Comparison of ENCODE assay signal across 8 mouse cellular contexts in genomic region chr9:108832390-108833108, GRCm38 (mm10). TPM values are rescaled to one million over a fixed set of nuclear protein-coding genes. Genes with fewer than 3 reads are reported as not detected.
A peak's percentile ranks its signal among the peaks of the same experiment; 100 is the strongest.
DNase-seq lines count a peak whose midpoint lies in the region; ATAC-seq and TF ChIP-seq lines count a peak whose summit lies in the region.

No protein-coding gene starts in this region.

- peaks cover 71% of the 10 kb centered on the region for H3K36me3 ChIP-seq in forebrain, embryonic 12.5 days (replicated peaks)
- H3K36me3 ChIP-seq in heart, postnatal 0 days (replicated peaks; ENCODE audit: control insufficient read depth, insufficient read depth, low read length): no peaks in the 10 kb centered on the region
- H3K36me3 ChIP-seq in liver, embryonic 16.5 days (ENCODE audit: control insufficient read depth, insufficient read depth): no peaks in the 10 kb centered on the region
- H3K36me3 ChIP-seq in neural tube, embryonic 11.5 days (ENCODE audit: control insufficient read depth, insufficient read depth, low read length): peaks cover 2% of the 10 kb centered on the region; the same call in 1 of the 2 replicates
- no peaks in the 10 kb centered on the region for H3K36me3 ChIP-seq in stomach, embryonic 15.5 days

- ATAC-seq in CD4-positive, CD25-positive, alpha-beta regulatory T cell, adult 4 months: peak; percentile 93
- ATAC-seq in forebrain, embryonic 12.5 days (ENCODE audit: low FRiP score): peak; percentile 95
- ATAC-seq in heart, postnatal 0 days (ENCODE audit: insufficient read depth, low read depth): peak; percentile 95
- ATAC-seq in liver, embryonic 16.5 days (ENCODE audit: low read depth): peak; percentile 99
- ATAC-seq in neural tube, embryonic 11.5 days (ENCODE audit: insufficient read depth, low FRiP score, low TSS enrichment): peak; percentile 93
- ATAC-seq in stomach, embryonic 15.5 days (ENCODE audit: insufficient read depth, low FRiP score, low read depth): peak; percentile 99

- TF ChIP-seq EP300 in heart, postnatal 0 days (IDR thresholded peaks at IDR 0.05; ENCODE audit: low read depth): no peak

- no peak overlapping the region for H3K27ac ChIP-seq in forebrain, embryonic 12.5 days
- no peak overlapping the region for H3K27ac ChIP-seq in heart, postnatal 0 days (ENCODE audit: low read depth)
- H3K27ac ChIP-seq in liver, embryonic 16.5 days (ENCODE audit: low read length): no peak overlapping the region
- H3K27ac ChIP-seq in neural tube, embryonic 11.5 days (ENCODE audit: low read depth, low read length): 0 out of 2 replicates have a peak overlapping the region, but pooled peaks have one; percentile 34
- H3K27ac ChIP-seq in stomach, embryonic 15.5 days: no peak overlapping the region

- H3K4me1 ChIP-seq in forebrain, embryonic 12.5 days: peaks cover 34% of the 10 kb centered on the region
- peaks cover 15% of the 10 kb centered on the region for H3K4me1 ChIP-seq in heart, postnatal 0 days (ENCODE audit: control insufficient read depth, insufficient read depth)
- peaks cover 19% of the 10 kb centered on the region for H3K4me1 ChIP-seq in liver, embryonic 16.5 days (ENCODE audit: control insufficient read depth, low read depth, low read length)
- H3K4me1 ChIP-seq in neural tube, embryonic 11.5 days (ENCODE audit: control insufficient read depth, insufficient read depth, low read length): peaks cover 11% of the 10 kb centered on the region
- peaks cover 12% of the 10 kb centered on the region for H3K4me1 ChIP-seq in stomach, embryonic 15.5 days

- peaks cover 60% of the 10 kb centered on the region for H3K27me3 ChIP-seq in forebrain, embryonic 12.5 days
- H3K27me3 ChIP-seq in heart, postnatal 0 days (ENCODE audit: control insufficient read depth, insufficient read depth, low read length): peaks cover 61% of the 10 kb centered on the region
- H3K27me3 ChIP-seq in liver, embryonic 16.5 days (ENCODE audit: control insufficient read depth, insufficient read depth, low read depth, low read length): peaks cover 70% of the 10 kb centered on the region
- peaks cover 36% of the 10 kb centered on the region for H3K27me3 ChIP-seq in neural tube, embryonic 11.5 days (ENCODE audit: control insufficient read depth, insufficient read depth, low read length)
- peaks cover 63% of the 10 kb centered on the region for H3K27me3 ChIP-seq in stomach, embryonic 15.5 days (replicated peaks)

- DNase-seq in c-Kit-positive CD71-positive TER-119-positive erythroid progenitor cells, embryonic 14.5 days (ENCODE audit: low spot score): peak; percentile 84
- peak; percentile 90 for DNase-seq in heart, postnatal 0 days (ENCODE audit: low spot score)
- DNase-seq in kidney, postnatal 36 days: peak; percentile 94 to 97
- DNase-seq in neural tube, embryonic 11.5 days (ENCODE audit: low spot score): peak; percentile 92

- peak overlapping the region; percentile 45 for H3K4me3 ChIP-seq in forebrain, embryonic 12.5 days (replicated peaks)
- peak overlapping the region; percentile 39 for H3K4me3 ChIP-seq in heart, postnatal 0 days (ENCODE audit: low read depth, low read length)
- H3K4me3 ChIP-seq in liver, embryonic 16.5 days (ENCODE audit: low read depth, low read length): peak overlapping the region; percentile 61
- H3K4me3 ChIP-seq in neural tube, embryonic 11.5 days (ENCODE audit: low read depth, low read length): peak overlapping the region; percentile 39
- H3K4me3 ChIP-seq in stomach, embryonic 15.5 days (replicated peaks): peak overlapping the region; percentile 48

- peak overlapping the region; percentile 39 for H3K9ac ChIP-seq in forebrain, embryonic 12.5 days
- H3K9ac ChIP-seq in heart, postnatal 0 days (replicated peaks; ENCODE audit: low read depth, low read length): no peak overlapping the region
- H3K9ac ChIP-seq in liver, embryonic 16.5 days (ENCODE audit: low read depth, low read length): no peak overlapping the region; the same call in 1 of the 2 replicates
- H3K9ac ChIP-seq in neural tube, embryonic 11.5 days (ENCODE audit: low read length): no peak overlapping the region
- H3K9ac ChIP-seq in stomach, embryonic 15.5 days: no peak overlapping the region

- TF ChIP-seq CTCF in heart, postnatal 0 days (IDR thresholded peaks at IDR 0.05; ENCODE audit: low read depth): no peak

- no peaks in the 10 kb centered on the region for H3K9me3 ChIP-seq in forebrain, embryonic 12.5 days
- no peaks in the 10 kb centered on the region for H3K9me3 ChIP-seq in heart, postnatal 0 days (replicated peaks; ENCODE audit: control insufficient read depth, low read length)
- H3K9me3 ChIP-seq in liver, embryonic 16.5 days (replicated peaks; ENCODE audit: control insufficient read depth, low read length): no peaks in the 10 kb centered on the region
- no peaks in the 10 kb centered on the region for H3K9me3 ChIP-seq in neural tube, embryonic 11.5 days (ENCODE audit: control insufficient read depth, low read length)
- H3K9me3 ChIP-seq in stomach, embryonic 15.5 days: no peaks in the 10 kb centered on the region

- H3K4me2 ChIP-seq in forebrain, embryonic 12.5 days: peak overlapping the region; percentile 80
- H3K4me2 ChIP-seq in heart, postnatal 0 days (ENCODE audit: low read depth, low read length): peak overlapping the region; percentile 65
- peak overlapping the region; percentile 95 for H3K4me2 ChIP-seq in liver, embryonic 16.5 days (ENCODE audit: low read depth, low read length)
- peak overlapping the region; percentile 78 for H3K4me2 ChIP-seq in neural tube, embryonic 11.5 days (ENCODE audit: low read depth)
- peak overlapping the region; percentile 95 for H3K4me2 ChIP-seq in stomach, embryonic 15.5 days

- 4% methylated on average over 46 of the region's 46 CpGs for WGBS in forebrain, embryonic 12.5 days
- WGBS in heart, postnatal 0 days: 6% methylated on average over 46 of the region's 46 CpGs
- WGBS in liver, embryonic 16.5 days (ENCODE audit: insufficient replicate concordance): 5% methylated on average over 46 of the region's 46 CpGs
- WGBS in neural tube, embryonic 11.5 days: 7% methylated on average over 46 of the region's 46 CpGs
- 4% methylated on average over 46 of the region's 46 CpGs for whole genome bisulfite sequencing in stomach, embryonic 15.5 days

RNA-seq across cellular contexts. Expression of gene Celsr3, which starts 6.4 kb away (rescaled TPM):
- under 1 TPM in 1 of 2 experiments, not detected in 1; 0.05 TPM for polyA plus RNA-seq in CD4-positive, CD25-positive, alpha-beta regulatory T cell, adult 4 months (2017; shearing (Covaris generic))
- 13.0 and 14.2 TPM in 2 replicates for polyA plus RNA-seq in forebrain, embryonic 12.5 days (2016; fragmentation: Nextera tagmentation; extraction: Ambion mirVana)
- 0.08 TPM in 1 of 2 replicates, not detected in the other for total RNA-seq in heart, postnatal 0 days (2014; rRNA removed; ENCODE audit: low replicate concordance)
- polyA plus RNA-seq in heart, postnatal 0 days (2015; fragmentation: Nextera tagmentation; extraction: Ambion mirVana): 0.14 TPM in 2 replicates
- polyA plus RNA-seq in liver, embryonic 16.5 days (2015; fragmentation: Nextera tagmentation; extraction: Ambion mirVana): 0.16 and 0.22 TPM in 2 replicates
- 6.7 and 8.9 TPM in 2 replicates for polyA plus RNA-seq in neural tube, embryonic 11.5 days (2014; fragmentation: Nextera tagmentation; extraction: Ambion mirVana)
- polyA plus RNA-seq in stomach, embryonic 15.5 days (2015; fragmentation: Nextera tagmentation; extraction: Ambion mirVana): 0.94 and 1.2 TPM in 2 replicates

RNA-seq across cellular contexts. Expression of gene Slc26a6, which starts 20.5 kb away (rescaled TPM):
- 10 to 100 TPM in 1 of 2 experiments, 1 to 10 TPM in 1; 8.2 to 24.2 TPM for polyA plus RNA-seq in CD4-positive, CD25-positive, alpha-beta regulatory T cell, adult 4 months (2017; shearing (Covaris generic))
- 12.4 and 13.1 TPM in 2 replicates for polyA plus RNA-seq in forebrain, embryonic 12.5 days (2016; fragmentation: Nextera tagmentation; extraction: Ambion mirVana)
- total RNA-seq in heart, postnatal 0 days (2014; rRNA removed; ENCODE audit: low replicate concordance): 3.6 and 5.7 TPM in 2 replicates
- 8.8 and 9.3 TPM in 2 replicates for polyA plus RNA-seq in heart, postnatal 0 days (2015; fragmentation: Nextera tagmentation; extraction: Ambion mirVana)
- polyA plus RNA-seq in liver, embryonic 16.5 days (2015; fragmentation: Nextera tagmentation; extraction: Ambion mirVana): 4.8 and 4.9 TPM in 2 replicates
- 8.8 and 13.2 TPM in 2 replicates for polyA plus RNA-seq in neural tube, embryonic 11.5 days (2014; fragmentation: Nextera tagmentation; extraction: Ambion mirVana)
- polyA plus RNA-seq in stomach, embryonic 15.5 days (2015; fragmentation: Nextera tagmentation; extraction: Ambion mirVana): 12.8 and 18.5 TPM in 2 replicates

RNA-seq across cellular contexts. Expression of gene Nckipsd, which starts 24.4 kb away (rescaled TPM):
- polyA plus RNA-seq in CD4-positive, CD25-positive, alpha-beta regulatory T cell, adult 4 months (2017; shearing (Covaris generic)): 1 to 10 TPM; 7.5 to 7.8 TPM
- 14.3 and 17.3 TPM in 2 replicates for polyA plus RNA-seq in forebrain, embryonic 12.5 days (2016; fragmentation: Nextera tagmentation; extraction: Ambion mirVana)
- total RNA-seq in heart, postnatal 0 days (2014; rRNA removed; ENCODE audit: low replicate concordance): 12.0 and 13.7 TPM in 2 replicates
- 8.8 and 10.0 TPM in 2 replicates for polyA plus RNA-seq in heart, postnatal 0 days (2015; fragmentation: Nextera tagmentation; extraction: Ambion mirVana)
- 3.5 and 3.6 TPM in 2 replicates for polyA plus RNA-seq in liver, embryonic 16.5 days (2015; fragmentation: Nextera tagmentation; extraction: Ambion mirVana)
- 14.5 and 15.5 TPM in 2 replicates for polyA plus RNA-seq in neural tube, embryonic 11.5 days (2014; fragmentation: Nextera tagmentation; extraction: Ambion mirVana)
- polyA plus RNA-seq in stomach, embryonic 15.5 days (2015; fragmentation: Nextera tagmentation; extraction: Ambion mirVana): 10.5 and 13.0 TPM in 2 replicates

RNA-seq across cellular contexts. Expression of gene Ip6k2, which starts 49.0 kb away (rescaled TPM):
- polyA plus RNA-seq in CD4-positive, CD25-positive, alpha-beta regulatory T cell, adult 4 months (2017; shearing (Covaris generic)): 10 to 100 TPM; 20.1 to 27.6 TPM
- polyA plus RNA-seq in forebrain, embryonic 12.5 days (2016; fragmentation: Nextera tagmentation; extraction: Ambion mirVana): 124 and 140 TPM in 2 replicates
- total RNA-seq in heart, postnatal 0 days (2014; rRNA removed; ENCODE audit: low replicate concordance): 28.9 and 33.1 TPM in 2 replicates
- polyA plus RNA-seq in heart, postnatal 0 days (2015; fragmentation: Nextera tagmentation; extraction: Ambion mirVana): 20.5 and 22.1 TPM in 2 replicates
- polyA plus RNA-seq in liver, embryonic 16.5 days (2015; fragmentation: Nextera tagmentation; extraction: Ambion mirVana): 12.4 and 13.6 TPM in 2 replicates
- polyA plus RNA-seq in neural tube, embryonic 11.5 days (2014; fragmentation: Nextera tagmentation; extraction: Ambion mirVana): 121 and 129 TPM in 2 replicates
- 71.3 and 81.9 TPM in 2 replicates for polyA plus RNA-seq in stomach, embryonic 15.5 days (2015; fragmentation: Nextera tagmentation; extraction: Ambion mirVana)
